Mouse (Mus musculus): Measurements from ENCODE around the gene Gla.

DNA sequence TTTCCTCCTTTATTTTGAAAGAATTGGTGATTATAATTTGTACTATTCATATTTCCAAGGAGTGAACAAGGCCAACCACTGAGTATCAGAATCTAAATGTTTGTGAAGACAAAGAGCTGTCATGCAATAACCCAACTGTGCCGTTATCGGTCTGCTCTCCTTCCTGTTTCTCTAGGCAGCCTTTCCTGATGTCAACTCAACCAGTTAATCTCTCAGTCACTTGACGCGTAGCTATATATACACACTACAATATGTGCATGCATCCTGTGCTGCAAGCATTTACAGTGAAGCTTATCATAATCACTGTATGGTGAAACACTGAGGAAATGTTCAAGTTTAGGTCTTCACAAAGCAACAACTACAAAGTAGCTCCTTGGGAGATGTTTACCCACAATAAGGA is 36.6 kb downstream of the Gla start:
- TF ChIP-seq CTCF (IDR thresholded peaks at IDR 0.05; ENCODE audit: low read depth): no peak
- no peak for TF ChIP-seq EP300 (IDR thresholded peaks at IDR 0.05; ENCODE audit: low read depth)

Measured in liver, postnatal 0 days (tissue).